Mouse (Mus musculus) bone marrow, adult 2 months (tissue): ENCODE results near the gene Adra2b. TPM values are rescaled to one million over a fixed set of nuclear protein-coding genes. Genes with fewer than 3 reads are reported as not detected.

ENCODE experiments used
- H3K27ac ChIP-seq: fragments of 200-500 bp; 2 replicates; pipeline ENCODE4 v1.5.1; 2012; ENCODE audit warnings: low read depth, mild to moderate bottlenecking, control low read depth, inconsistent platforms, low read length; ENCODE audit not compliant: control insufficient read depth, poor library complexity, insufficient read depth
- H3K4me1 ChIP-seq: fragments of 200-500 bp; 2 replicates; pipeline ENCODE4 v1.6.1; 2011; ENCODE audit warnings: low read length; ENCODE audit not compliant: control insufficient read depth, insufficient read depth
- H3K4me3 ChIP-seq: fragments of 200-500 bp; replicated peaks from 2 replicates; pipeline ENCODE3; 2011; ENCODE audit warnings: mild to moderate bottlenecking, low read depth, low read length, control low read depth; ENCODE audit not compliant: control insufficient read depth
- CTCF ChIP-seq: fragments of 200-500 bp; IDR thresholded peaks from 2 replicates; pipeline ENCODE4 v1.5.1; 2011; ENCODE audit warnings: low read length, control low read depth; ENCODE audit not compliant: control insufficient read depth, insufficient read depth
- POLR2A ChIP-seq: fragments of 200-500 bp; IDR thresholded peaks from 2 replicates; pipeline ENCODE4 v1.6.1; 2011; ENCODE audit warnings: low read depth, mild to moderate bottlenecking, control low read depth, low read length, borderline replicate concordance; ENCODE audit not compliant: control insufficient read depth
- WGBS: fragments of 180-500 bp; shearing (Covaris S2); methylation state at CpG from one replicate; pipeline ENCODE4 v1.1.7; 2018; 5-methylcytosine and 5-hydroxymethylcytosine counted together
- polyA plus RNA-seq: library from polyadenylated mRNA; stranded (reverse); fragments of >200 nt; gene quantifications from 2 replicates; pipeline ENCODE4 v1.2.4, GENCODE M21; 2011; ENCODE audit warnings: low replicate concordance; ENCODE audit not compliant: missing spikeins, insufficient read depth, insufficient read length

The Adra2b gene
- polyA plus RNA-seq, 1 experiment: not detected

- WGBS: 73% methylated on average over 10 of the region's 10 CpGs
- no peaks in the 10 kb centered on the region for H3K4me1 ChIP-seq
- H3K4me3 ChIP-seq: no peak overlapping the region
- H3K27ac ChIP-seq: no peak overlapping the region
- TF ChIP-seq POLR2A (no peak), CTCF (no peak)
Measured at GRCm38 (mm10) chr2:127415806-127416205, 52.8 kb downstream of the Adra2b start.

DNA sequence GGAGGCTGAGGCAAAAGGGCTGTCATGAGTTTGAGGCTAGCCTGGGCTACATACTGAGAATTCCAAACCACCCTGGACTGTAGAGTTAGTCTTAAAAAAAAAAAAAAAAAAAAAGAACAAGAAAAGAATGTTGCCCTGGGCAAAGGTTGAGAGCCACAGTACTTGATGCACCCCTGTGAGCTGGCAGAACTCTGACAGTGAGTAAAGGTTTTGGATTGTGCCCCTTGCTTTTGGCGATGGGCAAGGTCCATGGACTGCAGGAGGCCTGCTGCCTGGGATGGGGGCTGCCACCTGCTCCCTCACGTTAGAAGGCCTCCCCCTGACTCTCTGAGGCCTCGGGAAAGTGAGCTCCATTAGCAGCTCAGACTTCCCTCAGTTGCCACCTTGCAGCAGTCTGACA lies 53.7 kb downstream of the Adra2b start:
- Histone ChIP-seq H3K4me3 (no peak overlapping the region), H3K4me1 (no peaks in the 10 kb centered on the region), H3K27ac (no peak overlapping the region)
- 49% methylated on average over 3 of the region's 3 CpGs for WGBS
- TF ChIP-seq CTCF: no peak
- TF ChIP-seq POLR2A: no peak

Other genes with a start within 250 kb of the Adra2b start
- 36.2 and 41.6 TPM in 2 replicates for gene Ncaph, start 229.3 kb upstream of the Adra2b start, polyA plus RNA-seq
- gene Itpripl1, start 219.8 kb upstream of the Adra2b start, polyA plus RNA-seq: 5.4 and 7.6 TPM in 2 replicates
- 0.54 and 2.3 TPM in 2 replicates for gene 1810024B03Rik, start 154.9 kb upstream of the Adra2b start, polyA plus RNA-seq
- 14.3 and 29.0 TPM in 2 replicates for gene Snrnp200, start 154.8 kb upstream of the Adra2b start, polyA plus RNA-seq
- 24.9 and 26.9 TPM in 2 replicates for gene Ciao1, start 115.4 kb upstream of the Adra2b start, polyA plus RNA-seq
- 16.0 and 27.7 TPM in 2 replicates for gene Tmem127, start 115.3 kb upstream of the Adra2b start, polyA plus RNA-seq
- gene Stard7, start 93.0 kb upstream of the Adra2b start, polyA plus RNA-seq: 23.7 and 25.4 TPM in 2 replicates
- gene Dusp2, start 27.0 kb upstream of the Adra2b start, polyA plus RNA-seq: 15.1 and 23.2 TPM in 2 replicates
- gene Astl, start 24.6 kb upstream of the Adra2b start, polyA plus RNA-seq: not detected in 2 replicates
- not detected in 2 replicates for gene Gpat2, start 62.0 kb downstream of the Adra2b start, polyA plus RNA-seq
- 9.5 and 14.6 TPM in 2 replicates for gene Fahd2a, start 81.4 kb downstream of the Adra2b start, polyA plus RNA-seq
- gene Kcnip3, start 158.9 kb downstream of the Adra2b start, polyA plus RNA-seq: 1.5 TPM in 2 replicates
- gene Prom2, start 178.3 kb downstream of the Adra2b start, polyA plus RNA-seq: not detected in 2 replicates
- gene Zfp661, start 223.9 kb downstream of the Adra2b start, polyA plus RNA-seq: 0.47 and 1.0 TPM in 2 replicates
- 42.6 and 64.8 TPM in 2 replicates for gene Mrps5, start 224.0 kb downstream of the Adra2b start, polyA plus RNA-seq